Mouse (Mus musculus) common myeloid progenitor, adult 5-6 weeks (primary cell): ENCODE results near the gene Mllt6. TPM values are rescaled to one million over a fixed set of nuclear protein-coding genes. Genes with fewer than 3 reads are reported as not detected.
"Not testable (repeated sequence)": the region's sequence is repeated elsewhere in the genome, so short reads cannot be mapped to it uniquely, and the experiment has no call there.

Experiments used
- ATAC-seq: replicated peaks from 2 replicates; pipeline ENCODE4 v1.8.0; 2016; ENCODE audit warnings: low read depth, mild to moderate bottlenecking, moderate TSS enrichment, inconsistent platforms; ENCODE audit not compliant: poor library complexity, severe bottlenecking
- total RNA-seq: library from RNA; stranded (forward); fragments of 200-1000, 187-1606 nt; gene quantifications from 2 replicates; pipeline ENCODE4 v1.2.3, GENCODE M21; 2017

Mllt6 gene
- total RNA-seq, 1 experiment from 2014 or later, result 9.7 TPM

DNA sequence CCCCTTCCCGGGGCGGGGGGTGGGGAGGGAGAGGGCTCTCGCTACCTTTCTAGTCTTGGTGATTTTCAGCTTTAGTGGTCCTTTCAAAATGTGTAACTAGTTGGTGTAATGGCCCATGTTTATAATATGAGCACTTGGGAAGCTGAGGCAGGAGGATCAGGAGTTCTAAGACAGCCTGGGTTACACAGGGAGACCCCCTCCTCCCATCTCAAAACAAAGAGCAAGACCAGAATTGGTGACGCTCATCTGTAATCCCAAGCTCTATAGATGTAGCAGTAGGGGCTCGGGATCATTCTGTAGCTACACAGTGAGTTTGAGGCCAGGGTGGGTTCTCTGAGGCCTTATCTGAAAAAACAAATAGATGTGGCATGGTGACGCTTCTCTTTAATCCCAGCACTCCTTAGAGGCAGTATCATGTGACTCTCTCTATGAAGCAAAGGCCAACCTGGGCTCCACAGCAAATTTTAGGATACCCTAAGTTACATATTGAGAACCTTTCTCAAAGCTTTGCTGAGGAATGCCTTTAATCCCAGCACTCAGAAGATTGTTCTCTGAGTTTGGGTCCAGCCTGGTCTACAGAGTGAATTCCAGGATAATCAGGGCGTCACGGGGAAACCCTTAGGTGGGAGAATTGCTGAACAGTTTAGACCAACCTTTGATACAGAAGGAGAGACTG is 19.7 kb upstream of the Mllt6 start:
- ATAC-seq, result no peak

DNA sequence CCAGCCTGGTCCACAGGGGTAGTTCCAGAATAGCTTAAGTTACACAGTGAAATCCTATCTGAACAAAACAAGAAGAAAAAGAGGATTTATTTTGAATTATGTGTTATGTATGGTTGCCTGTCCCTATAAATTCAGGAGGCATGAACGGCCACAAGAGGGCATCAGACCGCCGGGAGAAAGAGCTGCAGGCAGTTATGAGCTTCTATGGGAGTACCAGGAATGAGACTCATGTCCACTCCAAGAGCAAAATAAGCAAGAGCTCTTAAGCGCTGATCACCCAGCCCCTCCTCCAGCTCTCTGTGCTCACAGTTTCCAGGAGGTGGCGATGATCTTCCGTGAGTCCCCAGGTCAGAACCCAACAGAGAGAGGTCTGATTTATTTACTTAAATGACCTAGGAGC is 18.4 kb upstream of the Mllt6 start:
- ATAC-seq, result peak; percentile 43; the same call in 1 of the 2 replicates

DNA sequence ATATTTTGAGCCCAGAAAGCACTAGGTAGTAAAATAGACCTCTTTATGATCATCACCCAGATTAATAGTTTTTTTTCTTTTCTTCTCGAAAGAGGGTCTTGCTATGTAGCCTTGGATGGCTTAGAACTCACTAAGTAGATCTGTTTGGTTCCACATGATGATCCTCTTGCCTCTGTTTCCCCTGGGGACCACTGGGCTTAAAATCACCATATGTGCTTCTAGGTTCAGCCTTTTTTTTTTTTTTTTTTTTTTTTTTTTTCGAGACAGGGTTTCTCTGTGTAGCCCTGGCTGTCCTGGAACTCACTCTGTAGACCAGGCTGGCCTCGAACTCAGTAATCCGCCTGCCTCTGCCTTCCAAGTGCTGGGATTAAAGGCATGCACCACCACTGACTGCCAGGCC is 14.7 kb upstream of the Mllt6 start:
- ATAC-seq, result not testable (repeated sequence)

DNA sequence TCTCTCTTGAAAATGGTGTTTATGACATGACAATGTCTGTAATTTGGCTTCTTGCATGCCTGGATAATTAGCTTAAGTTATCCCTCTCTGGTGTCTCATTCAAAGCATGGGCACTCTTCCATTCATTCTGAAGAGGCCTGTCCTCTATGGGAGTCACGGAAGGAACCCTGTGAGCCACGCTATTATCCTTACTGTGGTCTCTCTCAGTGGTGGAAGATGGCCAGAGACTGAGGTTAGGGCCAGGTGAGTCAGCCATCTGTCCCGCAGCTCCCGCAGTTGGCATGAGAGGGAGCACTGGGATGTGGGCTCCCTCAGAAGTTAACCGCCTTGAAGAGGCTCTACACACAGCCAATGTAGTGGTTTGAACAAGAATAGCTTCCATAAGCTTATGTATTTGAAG is 12.9 kb upstream of the Mllt6 start:
- ATAC-seq, result no peak

DNA sequence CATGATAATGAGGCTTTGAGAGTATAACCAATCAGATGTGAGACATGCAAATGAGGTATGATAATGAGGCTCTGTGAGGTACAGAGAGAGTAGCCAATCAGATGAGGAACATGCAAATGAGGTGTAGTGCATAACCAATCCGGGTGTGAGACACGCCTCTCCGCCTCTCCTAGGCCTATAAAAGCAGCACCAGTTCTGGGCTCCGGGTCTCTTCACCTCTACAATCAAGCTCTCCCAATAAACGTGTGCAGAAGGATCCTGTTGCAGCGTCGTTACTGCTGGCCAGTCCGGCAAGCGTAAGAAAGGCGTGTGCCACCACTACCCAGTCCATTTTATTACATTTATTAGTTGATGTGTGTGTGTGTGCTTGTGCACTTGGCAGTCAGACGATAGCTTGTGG is 9.8 kb upstream of the Mllt6 start:
- ATAC-seq, result not testable (repeated sequence)

DNA sequence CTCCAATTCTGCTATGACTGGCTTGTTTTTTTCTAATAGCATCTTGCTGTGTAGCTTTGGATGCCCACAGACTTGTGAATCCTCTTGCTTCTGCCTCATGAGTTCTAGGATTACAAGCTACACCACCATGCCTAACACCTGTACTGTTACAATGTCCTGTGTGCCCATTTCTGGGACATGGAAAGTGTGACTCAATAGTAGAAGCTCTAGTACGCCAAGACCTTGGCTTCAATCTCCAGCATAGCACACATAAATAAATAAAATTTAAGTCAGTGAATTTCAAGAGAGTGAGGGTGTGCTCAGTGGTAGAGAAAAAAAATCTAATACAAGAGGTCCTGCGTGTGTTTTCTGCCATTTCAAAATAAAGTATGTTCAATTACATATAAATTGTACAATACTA is 9.0 kb upstream of the Mllt6 start:
- no peak for ATAC-seq

DNA sequence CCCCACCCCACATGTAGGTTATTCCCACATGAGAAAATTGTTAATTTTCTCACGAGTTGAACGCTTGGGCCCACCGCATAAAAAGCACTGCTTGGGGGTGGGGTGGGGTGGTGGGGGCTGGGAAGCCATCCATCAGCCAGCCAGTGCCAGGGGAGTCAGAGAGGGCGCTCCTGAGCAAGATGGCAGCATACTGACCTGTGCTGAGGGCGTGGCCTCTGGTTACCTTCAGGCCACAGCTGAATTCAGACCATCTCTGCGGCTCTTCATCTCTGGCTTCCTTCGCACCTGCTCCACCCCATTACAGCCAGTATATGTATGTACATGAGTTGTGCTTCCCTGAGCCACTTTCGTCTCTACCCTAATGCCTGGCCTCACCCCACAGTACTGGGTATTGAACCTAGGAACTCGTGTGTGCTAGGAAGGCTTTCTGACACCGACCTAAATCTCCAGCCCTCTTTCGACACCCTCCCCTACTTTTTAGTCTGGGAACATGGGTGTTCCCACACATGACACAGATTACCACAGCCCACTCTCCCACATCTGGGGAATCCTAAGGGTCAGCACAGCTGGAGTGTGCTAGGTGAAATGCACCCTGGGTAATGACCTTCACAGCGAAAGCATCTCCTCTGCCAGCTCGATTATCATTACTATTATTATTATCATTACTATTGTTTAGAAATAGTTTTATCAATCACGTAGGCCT is 6.8 kb upstream of the Mllt6 start:
- no peak for ATAC-seq

DNA sequence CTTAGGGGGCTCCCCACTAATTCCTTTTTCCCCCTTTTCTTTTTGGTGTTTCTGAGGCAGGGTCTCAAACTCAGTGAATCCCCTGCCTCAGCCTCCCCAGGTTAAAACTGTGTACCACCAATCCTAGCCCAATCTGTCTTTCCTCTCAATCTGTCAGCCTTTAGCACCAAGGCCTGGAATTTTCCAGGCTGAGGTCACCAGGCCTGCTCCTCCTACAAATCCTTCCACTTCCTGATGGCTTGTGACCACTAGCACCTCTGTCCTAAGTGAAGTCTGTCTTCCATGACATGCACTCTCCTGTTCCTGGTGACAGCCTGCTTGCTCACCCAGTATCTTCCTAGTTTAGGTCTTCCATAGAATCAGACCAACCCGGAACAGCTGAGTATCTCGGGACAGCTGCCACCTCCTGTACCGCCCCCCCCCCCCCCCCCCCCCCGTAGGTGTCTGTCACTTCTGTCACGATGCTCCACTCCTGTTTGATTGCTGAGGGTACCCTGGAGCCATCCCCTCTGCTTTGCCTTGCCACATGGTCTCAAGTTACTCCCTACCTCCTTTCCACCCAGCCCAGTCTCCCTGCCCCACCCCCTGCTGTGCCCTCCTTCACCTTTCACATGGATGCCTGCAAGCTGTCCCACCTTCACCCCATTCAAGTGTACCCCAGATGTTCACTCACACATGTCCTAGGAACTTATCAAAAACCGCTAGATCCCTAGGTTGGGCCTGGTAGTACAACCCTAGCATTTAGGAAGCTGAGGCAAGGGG is 5.8 kb upstream of the Mllt6 start:
- ATAC-seq, result no peak

DNA sequence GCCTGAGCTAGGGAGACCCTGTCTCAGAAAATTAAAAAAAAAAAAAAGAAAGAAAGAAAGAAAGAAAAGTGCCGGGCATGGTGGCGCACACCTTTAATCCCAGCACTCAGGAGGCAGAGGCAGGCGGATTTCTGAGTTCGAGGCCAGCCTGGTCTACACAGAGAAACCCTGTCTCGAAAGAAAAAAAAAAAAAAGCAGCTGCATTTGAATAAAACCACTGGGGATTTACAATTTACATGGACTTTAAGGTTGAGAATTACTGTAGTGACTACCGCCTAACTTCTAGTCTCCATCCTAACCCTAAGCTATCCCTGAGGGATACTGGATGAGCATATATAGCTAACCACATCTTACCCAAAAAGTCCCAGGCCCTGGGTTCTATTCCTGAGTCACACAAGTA is 5.2 kb upstream of the Mllt6 start:
- ATAC-seq, result not testable (repeated sequence)

DNA sequence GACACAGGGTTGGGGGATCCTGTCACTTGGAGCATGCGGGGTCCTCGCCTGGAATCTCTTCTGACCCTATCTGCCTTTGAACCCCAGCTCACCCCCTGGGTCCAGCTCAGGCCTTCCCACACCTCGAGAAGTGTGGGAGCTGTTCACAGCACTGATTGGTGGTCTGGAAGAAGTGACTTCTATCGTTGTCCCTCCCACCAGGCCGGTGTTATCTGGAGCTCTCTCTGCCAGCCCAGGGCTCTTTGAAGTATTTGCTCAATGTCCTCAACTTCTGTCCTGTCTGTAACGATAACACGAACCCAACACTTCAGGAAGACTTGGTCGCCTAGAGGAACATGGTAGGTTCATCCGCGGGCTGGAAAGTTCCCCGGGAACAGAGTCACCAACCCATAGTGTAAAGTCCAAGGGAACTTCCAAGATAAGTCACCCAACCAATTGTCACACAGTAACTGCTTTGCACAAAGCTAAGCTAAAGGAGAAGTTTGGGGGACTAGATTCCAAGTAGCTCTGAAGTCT is 4.4 kb upstream of the Mllt6 start:
- no peak for ATAC-seq

DNA sequence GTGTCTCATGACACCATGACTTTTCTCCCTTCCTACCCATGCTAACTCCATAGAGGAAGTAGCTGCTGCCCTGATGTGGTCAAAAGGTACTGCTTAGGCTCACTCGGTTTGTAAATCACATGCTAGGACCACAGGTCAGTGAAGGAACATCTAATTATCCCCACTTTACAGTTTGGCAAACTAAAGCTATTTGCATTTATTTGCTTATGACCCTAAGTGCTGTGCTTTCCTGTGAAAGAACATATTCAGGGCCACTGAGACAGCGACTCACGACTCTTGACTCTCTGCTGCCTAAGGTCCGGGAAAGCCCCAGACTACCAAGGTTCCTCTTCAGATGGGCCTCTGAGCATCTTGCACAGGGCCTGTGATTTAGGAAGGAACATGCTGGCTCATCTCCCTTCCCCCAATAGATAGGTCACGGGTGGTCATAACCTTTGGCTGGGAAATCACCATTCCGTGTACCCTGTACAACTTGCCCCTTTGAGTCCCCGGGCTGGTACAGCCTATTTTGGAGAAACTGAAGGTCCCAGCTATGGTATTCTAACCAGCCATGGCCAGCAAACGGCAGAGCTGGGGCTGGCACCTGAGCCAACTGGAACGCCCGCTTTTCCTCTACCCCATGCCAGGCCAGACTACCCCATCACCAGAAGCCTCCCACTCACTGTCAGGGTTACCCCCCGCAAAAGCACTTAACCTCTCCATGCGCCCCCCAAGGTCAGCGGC is 3.8 kb upstream of the Mllt6 start:
- ATAC-seq, result peak; percentile 48

DNA sequence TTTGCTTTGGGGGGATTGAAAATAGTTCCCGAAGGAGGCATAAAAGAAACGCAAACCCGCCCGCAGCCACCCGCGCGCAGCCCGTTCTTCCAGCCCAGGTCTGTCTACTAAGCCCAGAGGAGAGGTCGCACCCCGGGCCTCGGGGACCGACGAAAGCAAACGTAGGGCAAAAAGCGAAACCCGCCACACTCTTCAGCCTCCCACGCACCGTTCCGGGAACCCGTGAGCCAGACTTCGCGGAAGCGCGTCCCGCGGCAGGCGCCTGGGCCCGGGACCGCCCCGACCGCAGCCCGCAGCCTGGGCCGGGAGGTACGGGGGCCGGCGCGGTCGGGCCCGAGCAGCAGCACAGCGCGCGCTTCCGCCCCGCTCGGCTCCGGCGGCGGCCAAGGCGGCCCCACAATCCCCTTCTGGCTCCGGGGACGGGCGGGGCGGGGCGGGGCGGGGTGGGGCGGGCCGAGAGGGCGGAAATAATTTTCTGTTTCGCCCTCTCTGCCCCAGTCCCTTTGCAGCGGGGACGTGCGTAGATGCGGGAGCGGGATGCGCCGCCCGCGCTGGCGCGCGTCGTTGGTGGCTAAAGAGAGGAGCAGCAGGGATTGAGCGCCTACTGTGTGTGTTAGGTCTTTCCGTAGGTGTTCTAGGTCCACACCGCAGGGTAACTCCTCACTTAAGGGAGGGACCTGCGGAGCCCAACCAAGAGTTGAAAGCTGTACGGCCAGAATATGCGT is 3.1 kb upstream of the Mllt6 start:
- ATAC-seq, result peak; percentile 35

DNA sequence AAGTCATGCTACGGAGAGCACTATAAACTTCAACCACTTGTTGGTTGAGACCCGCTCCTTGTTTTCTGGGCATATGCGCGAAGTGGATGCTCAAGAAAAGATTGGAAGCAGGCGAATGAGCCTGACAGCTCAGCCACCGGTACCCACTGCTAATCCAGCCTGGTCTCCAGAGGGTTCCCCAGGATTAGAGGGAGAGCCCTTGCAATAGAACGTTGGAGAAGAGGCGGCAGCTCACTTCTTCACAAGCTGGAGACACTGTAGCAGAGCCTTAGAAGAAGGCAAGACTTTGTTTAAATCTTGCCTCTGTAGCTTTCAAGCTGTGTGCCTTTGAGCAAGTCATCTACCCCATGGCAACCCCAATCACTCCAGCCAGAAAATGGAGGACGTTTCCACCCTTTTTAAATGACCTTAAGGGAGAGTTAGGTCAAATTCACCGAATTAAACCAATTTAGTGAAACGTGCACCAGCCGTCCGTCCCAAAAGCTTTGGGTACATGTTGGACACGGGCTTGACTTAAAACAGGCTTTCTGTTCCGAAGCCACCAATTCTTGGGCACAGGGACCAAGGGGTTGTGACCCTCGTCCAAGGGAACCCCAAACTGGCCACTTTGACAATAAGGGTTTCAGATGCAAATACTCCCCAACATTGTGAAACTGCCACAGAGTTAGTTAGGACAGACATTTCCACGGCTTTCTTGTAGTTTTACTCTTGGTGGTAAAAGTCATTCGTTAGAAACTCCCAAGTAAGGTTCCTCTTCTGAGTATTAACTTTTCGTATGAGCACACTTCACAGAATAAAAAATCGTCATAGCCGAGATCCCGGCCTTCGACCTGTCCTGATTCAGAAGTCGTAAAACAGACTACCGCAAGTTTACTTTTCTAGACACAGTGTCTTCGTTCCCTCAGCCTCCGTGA is 2.2 kb upstream of the Mllt6 start:
- ATAC-seq, result no peak

DNA sequence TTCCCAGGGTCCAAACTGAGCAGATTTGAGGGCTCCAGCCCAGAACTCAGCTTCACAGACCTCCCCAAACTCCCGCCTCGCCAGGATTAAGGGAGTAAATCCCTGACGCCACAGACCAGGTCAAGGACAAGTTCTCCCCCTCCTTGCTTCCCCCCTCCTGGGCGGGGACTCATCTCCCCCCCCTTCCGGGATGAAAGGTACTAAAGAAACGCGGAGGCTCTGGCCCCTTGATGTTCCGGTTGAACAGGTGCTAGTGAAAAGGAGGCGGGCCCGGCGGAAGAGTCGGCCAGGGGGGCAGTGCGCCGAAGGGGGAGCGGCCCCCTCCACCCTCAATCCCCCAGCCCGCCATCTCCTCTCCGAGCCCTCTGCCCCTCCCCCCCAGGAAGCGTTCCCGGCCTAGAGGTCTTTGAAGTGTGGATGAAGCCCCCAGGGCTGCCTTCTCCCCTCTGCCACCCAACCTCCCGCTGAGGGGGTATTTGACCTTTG is 1.5 kb upstream of the Mllt6 start:
- ATAC-seq, result no peak

DNA sequence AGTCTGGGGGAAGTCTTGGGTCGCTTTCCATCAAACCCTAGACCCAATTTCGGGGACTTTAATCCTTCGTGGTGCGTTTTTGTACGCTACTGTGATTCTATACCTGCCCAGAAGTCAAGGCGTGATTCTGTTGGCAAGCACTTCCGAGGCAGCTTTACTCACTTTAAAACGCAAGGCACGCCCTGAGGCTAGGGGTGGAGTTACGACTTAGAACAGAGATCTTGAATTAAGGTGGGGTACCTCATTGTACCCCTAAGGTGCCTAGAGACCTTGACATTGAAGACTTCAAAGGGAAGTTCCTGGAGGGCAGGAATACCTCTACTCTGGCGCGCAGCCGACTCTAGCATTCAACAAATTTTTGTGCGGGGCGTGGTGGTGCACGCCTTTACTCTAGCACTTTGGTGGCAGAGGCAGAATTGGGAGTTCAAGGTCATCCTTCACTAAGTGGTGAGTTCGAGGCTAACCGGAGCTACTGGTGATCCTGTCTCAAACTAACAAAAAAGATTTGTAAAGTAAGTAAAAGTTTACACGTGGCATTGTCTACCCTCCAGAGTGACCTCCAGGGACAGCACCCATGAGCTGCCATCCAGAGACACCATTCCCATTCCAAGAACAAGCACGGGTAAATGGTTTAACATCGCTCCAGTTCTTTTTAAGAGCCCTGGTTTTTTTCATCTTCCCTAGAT is 864 bp upstream of the Mllt6 start:
- ATAC-seq, result no peak

DNA sequence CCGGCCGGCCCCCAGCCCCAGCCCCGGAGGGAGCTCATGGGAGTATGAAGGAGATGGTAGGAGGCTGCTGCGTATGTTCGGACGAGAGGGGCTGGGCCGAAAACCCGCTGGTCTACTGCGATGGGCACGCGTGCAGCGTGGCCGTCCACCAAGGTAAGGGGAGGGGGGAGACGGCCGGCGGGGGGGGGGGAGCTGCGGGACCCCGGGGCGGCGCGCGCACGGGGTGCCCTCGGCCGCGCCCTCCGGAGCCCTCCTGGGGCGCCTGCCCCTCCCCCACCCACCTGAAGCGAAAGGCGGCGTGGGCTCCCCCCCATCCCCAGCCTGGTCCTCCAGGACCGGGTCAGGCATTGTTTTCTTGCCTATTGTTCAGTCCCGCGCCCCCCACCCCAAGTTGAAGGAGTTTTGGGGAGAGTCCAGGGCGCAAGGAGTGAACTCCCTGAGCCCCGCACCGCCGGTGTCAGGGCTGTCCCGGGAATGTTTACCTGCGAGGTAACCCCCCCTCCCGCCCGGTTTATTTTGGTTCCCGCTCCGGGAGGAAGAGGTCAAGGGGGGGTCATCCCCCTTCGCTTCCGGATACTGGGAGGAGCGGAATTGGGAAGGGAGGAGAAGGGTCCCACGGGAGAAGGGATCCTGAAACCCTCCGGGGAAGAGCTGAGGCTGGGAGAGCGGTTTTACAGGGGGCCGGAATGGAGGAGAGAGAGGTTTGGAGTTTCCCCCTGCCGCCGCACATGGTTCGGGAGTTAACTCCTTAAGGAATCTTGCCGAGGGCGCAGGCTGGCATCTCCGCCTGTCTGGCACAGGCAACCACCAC is 519 bp downstream of the Mllt6 start:
- no peak for ATAC-seq

DNA sequence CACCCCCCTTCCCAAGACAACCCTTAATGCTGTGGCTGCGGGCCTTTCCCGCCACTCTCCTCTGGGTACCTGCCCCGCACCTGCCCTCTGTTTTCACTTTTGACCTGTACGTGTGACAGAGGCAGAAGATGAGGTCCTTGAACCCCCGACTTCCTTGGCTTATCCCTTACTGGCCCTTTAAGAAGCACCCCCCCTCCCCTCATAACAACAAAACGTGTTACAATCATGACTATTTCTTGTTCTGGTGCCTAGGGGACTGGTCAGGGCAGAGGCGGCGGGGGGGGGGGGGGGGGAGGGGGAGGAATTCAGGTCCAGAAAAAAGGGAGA is 1.1 kb downstream of the Mllt6 start:
- ATAC-seq, result no peak
